Mouse (Mus musculus) brain, adult 2 months (tissue): ENCODE data around the gene Ptpn1.

ENCODE experiments used
- DNase-seq: peaks from one replicate; pipeline ENCODE4 v3.0.0; 2011; ENCODE audit warnings: low read depth, low spot score

Ptpn1 gene

GRCm38 (mm10) chr2:167969851-167970541 lies 38.1 kb downstream of the Ptpn1 start:
- DNase-seq, result no peak

GRCm38 (mm10) chr2:167972146-167972545 lies 40.3 kb downstream of the Ptpn1 start:
- DNase-seq, result no peak

- no peak for DNase-seq
Measured at GRCm38 (mm10) chr2:167972809-167973208, 41.0 kb downstream of the Ptpn1 start.

GRCm38 (mm10) chr2:167975746-167976145 lies 43.9 kb downstream of the Ptpn1 start:
- DNase-seq, result no peak

- no peak for DNase-seq
Measured at GRCm38 (mm10) chr2:167978271-167978670, 46.4 kb downstream of the Ptpn1 start.

- DNase-seq, result no peak
Measured at GRCm38 (mm10) chr2:167980391-167980790, 48.5 kb downstream of the Ptpn1 start.

- no peak for DNase-seq
Measured at GRCm38 (mm10) chr2:167982646-167983045, 50.8 kb downstream of the Ptpn1 start.

- no peak for DNase-seq
Measured at GRCm38 (mm10) chr2:167984371-167984770, 52.5 kb downstream of the Ptpn1 start.

GRCm38 (mm10) chr2:167984946-167985345 lies 53.1 kb downstream of the Ptpn1 start:
- DNase-seq, result peak; percentile 37

- peak; percentile 40 for DNase-seq
Measured at GRCm38 (mm10) chr2:167986762-167987161, 54.9 kb downstream of the Ptpn1 start.

- DNase-seq, result no peak
Measured at GRCm38 (mm10) chr2:167987640-167988039, 55.8 kb downstream of the Ptpn1 start.

GRCm38 (mm10) chr2:167989310-167989709 lies 57.5 kb downstream of the Ptpn1 start:
- no peak for DNase-seq

- no peak for DNase-seq
Measured at GRCm38 (mm10) chr2:167993260-167993659, 61.4 kb downstream of the Ptpn1 start.

GRCm38 (mm10) chr2:167995870-167996635 lies 64.2 kb downstream of the Ptpn1 start:
- DNase-seq, result peak; percentile 26

GRCm38 (mm10) chr2:167996672-167997215 lies 64.9 kb downstream of the Ptpn1 start:
- DNase-seq, result no peak

- DNase-seq, result no peak
Measured at GRCm38 (mm10) chr2:167997562-167997961, 65.7 kb downstream of the Ptpn1 start.

GRCm38 (mm10) chr2:167999145-167999743 lies 67.4 kb downstream of the Ptpn1 start:
- DNase-seq, result no peak

- no peak for DNase-seq
Measured at GRCm38 (mm10) chr2:168002188-168002587, 70.3 kb downstream of the Ptpn1 start.

GRCm38 (mm10) chr2:168002884-168003283 lies 71.0 kb downstream of the Ptpn1 start:
- DNase-seq, result no peak

GRCm38 (mm10) chr2:168003431-168003830 lies 71.6 kb downstream of the Ptpn1 start:
- DNase-seq, result no peak

- DNase-seq, result no peak
Measured at GRCm38 (mm10) chr2:168004369-168004768, 72.5 kb downstream of the Ptpn1 start.

GRCm38 (mm10) chr2:168005005-168005404 lies 73.1 kb downstream of the Ptpn1 start:
- DNase-seq, result no peak
